Mouse (Mus musculus) brown adipose tissue, adult 24 weeks (tissue): ENCODE results near the gene Cmip. TPM values are rescaled to one million over a fixed set of nuclear protein-coding genes. Genes with fewer than 3 reads are reported as not detected.

Experiments used
- H3K27ac ChIP-seq: fragments of 200-500 bp; replicated peaks from 2 replicates; pipeline ENCODE4 v1.5.1; 2012; ENCODE audit warnings: low read depth, mild to moderate bottlenecking, low read length
- H3K4me1 ChIP-seq: fragments of 200-500 bp; 2 replicates; pipeline ENCODE4 v1.6.1; 2012; ENCODE audit warnings: low read length, mixed read lengths; ENCODE audit not compliant: control insufficient read depth, insufficient read depth, insufficient read length
- H3K4me3 ChIP-seq: fragments of 200-500 bp; 2 replicates; pipeline ENCODE4 v1.5.1; 2012; ENCODE audit warnings: low read depth, mild to moderate bottlenecking, low read length, moderate library complexity; ENCODE audit not compliant: insufficient read depth
- polyA plus RNA-seq: library from polyadenylated mRNA; stranded (reverse); fragments of >200 nt; gene quantifications from 2 replicates; pipeline ENCODE4 v1.2.4, GENCODE M21; 2012; ENCODE audit not compliant: missing spikeins, insufficient read depth, insufficient read length

The Cmip gene
- polyA plus RNA-seq, 1 experiment, result 6.1 TPM

GRCm38 (mm10) chr8:117337188-117337587, 80.3 kb downstream of the Cmip start:
- no peak overlapping the region for H3K4me3 ChIP-seq
- H3K27ac ChIP-seq, result no peak overlapping the region
- H3K4me1 ChIP-seq, result peaks cover 45% of the 10 kb centered on the region

- H3K27ac ChIP-seq, result no peak overlapping the region
- no peak overlapping the region for H3K4me3 ChIP-seq
- peaks cover 50% of the 10 kb centered on the region for H3K4me1 ChIP-seq
Observed at GRCm38 (mm10) chr8:117338678-117339077, 81.8 kb downstream of the Cmip start.

- Histone ChIP-seq H3K27ac (0 out of 2 replicates have a peak overlapping the region, but pooled peaks have one; percentile 0), H3K4me3 (0 out of 2 replicates have a peak overlapping the region, but pooled peaks have one; percentile 0), H3K4me1 (peaks cover 45% of the 10 kb centered on the region)
Observed at GRCm38 (mm10) chr8:117339296-117339957, 82.6 kb downstream of the Cmip start.

GRCm38 (mm10) chr8:117339958-117340651, 83.2 kb downstream of the Cmip start:
- H3K4me1 ChIP-seq, result peaks cover 48% of the 10 kb centered on the region
- H3K4me3 ChIP-seq, result 0 out of 2 replicates have a peak overlapping the region, but pooled peaks have one; percentile 0
- H3K27ac ChIP-seq, result 0 out of 2 replicates have a peak overlapping the region, but pooled peaks have one; percentile 0

GRCm38 (mm10) chr8:117340800-117341199, 83.9 kb downstream of the Cmip start:
- no peak overlapping the region; the same call in 1 of the 2 replicates for H3K27ac ChIP-seq
- no peak overlapping the region for H3K4me3 ChIP-seq
- peaks cover 43% of the 10 kb centered on the region for H3K4me1 ChIP-seq

- Histone ChIP-seq H3K4me1 (peaks cover 42% of the 10 kb centered on the region), H3K4me3 (peak overlapping the region; percentile 9; the same call in 1 of the 2 replicates), H3K27ac (peak overlapping the region; percentile 54)
Observed at GRCm38 (mm10) chr8:117342735-117343385, 86.0 kb downstream of the Cmip start.

GRCm38 (mm10) chr8:117343484-117343883, 86.6 kb downstream of the Cmip start:
- H3K27ac ChIP-seq, result peak overlapping the region; percentile 54
- H3K4me3 ChIP-seq, result peak overlapping the region; percentile 9; the same call in 1 of the 2 replicates
- H3K4me1 ChIP-seq, result peaks cover 38% of the 10 kb centered on the region

- Histone ChIP-seq H3K4me3 (no peak overlapping the region), H3K4me1 (peaks cover 26% of the 10 kb centered on the region), H3K27ac (no peak overlapping the region)
Observed at GRCm38 (mm10) chr8:117344899-117345298, 88.0 kb downstream of the Cmip start.

- Histone ChIP-seq H3K4me3 (no peak overlapping the region), H3K4me1 (peaks cover 23% of the 10 kb centered on the region), H3K27ac (no peak overlapping the region)
Observed at GRCm38 (mm10) chr8:117345376-117345775, 88.5 kb downstream of the Cmip start.

- Histone ChIP-seq H3K4me1 (peaks cover 13% of the 10 kb centered on the region), H3K27ac (no peak overlapping the region), H3K4me3 (no peak overlapping the region)
Observed at GRCm38 (mm10) chr8:117347556-117347955, 90.7 kb downstream of the Cmip start.

- Histone ChIP-seq H3K4me1 (peaks cover 7% of the 10 kb centered on the region; the same call in 1 of the 2 replicates), H3K4me3 (no peak overlapping the region), H3K27ac (no peak overlapping the region)
Observed at GRCm38 (mm10) chr8:117348718-117349394, 92.0 kb downstream of the Cmip start.

GRCm38 (mm10) chr8:117349541-117349940, 92.7 kb downstream of the Cmip start:
- peaks cover 3% of the 10 kb centered on the region; the same call in 1 of the 2 replicates for H3K4me1 ChIP-seq
- H3K4me3 ChIP-seq, result no peak overlapping the region
- H3K27ac ChIP-seq, result no peak overlapping the region

GRCm38 (mm10) chr8:117352098-117352497, 95.2 kb downstream of the Cmip start:
- Histone ChIP-seq H3K4me3 (no peak overlapping the region), H3K4me1 (no peaks in the 10 kb centered on the region), H3K27ac (no peak overlapping the region)

- Histone ChIP-seq H3K27ac (no peak overlapping the region), H3K4me1 (peaks cover 10% of the 10 kb centered on the region), H3K4me3 (no peak overlapping the region)
Observed at GRCm38 (mm10) chr8:117355111-117355831, 98.4 kb downstream of the Cmip start.
